Mouse (Mus musculus): ENCODE data around the gene Myo10.
A peak's percentile ranks its signal among the peaks of the same experiment; 100 is the strongest.

Gene Myo10

GRCm38 (mm10) chr15:25728501-25728900 lies 106.2 kb downstream of the Myo10 start:
- DNase-seq: no peak

- no peak for DNase-seq
These were observed 108.7 kb downstream of the Myo10 start for GRCm38 (mm10) chr15:25731053-25731452.

- DNase-seq: peak in 1 of 2 experiments; percentile 73
These were observed 110.6 kb downstream of the Myo10 start for GRCm38 (mm10) chr15:25732758-25733428.

GRCm38 (mm10) chr15:25733739-25734430 lies 111.6 kb downstream of the Myo10 start:
- no peak for DNase-seq

- DNase-seq: no peak
These were observed 114.2 kb downstream of the Myo10 start for GRCm38 (mm10) chr15:25736531-25736930.

- DNase-seq: no peak
These were observed 117.9 kb downstream of the Myo10 start for GRCm38 (mm10) chr15:25740271-25740670.

- no peak for DNase-seq
These were observed 119.9 kb downstream of the Myo10 start for GRCm38 (mm10) chr15:25742196-25742595.

- no peak for DNase-seq
These were observed 129.2 kb downstream of the Myo10 start for GRCm38 (mm10) chr15:25751510-25751909.

- DNase-seq: no peak
These were observed 130.3 kb downstream of the Myo10 start for GRCm38 (mm10) chr15:25752597-25752996.

GRCm38 (mm10) chr15:25753003-25753402 lies 130.7 kb downstream of the Myo10 start:
- no peak for DNase-seq

GRCm38 (mm10) chr15:25753878-25754277 lies 131.6 kb downstream of the Myo10 start:
- no peak for DNase-seq

GRCm38 (mm10) chr15:25754342-25754951 lies 132.1 kb downstream of the Myo10 start:
- DNase-seq: no peak

GRCm38 (mm10) chr15:25755536-25755935 lies 133.2 kb downstream of the Myo10 start:
- no peak for DNase-seq

- peak; percentile 34 to 37 for DNase-seq
These were observed 133.7 kb downstream of the Myo10 start for GRCm38 (mm10) chr15:25756072-25756471.

GRCm38 (mm10) chr15:25758037-25758436 lies 135.7 kb downstream of the Myo10 start:
- no peak for DNase-seq

GRCm38 (mm10) chr15:25758500-25759086 lies 136.3 kb downstream of the Myo10 start:
- peak; percentile 74 to 76 for DNase-seq

GRCm38 (mm10) chr15:25760304-25760703 lies 138.0 kb downstream of the Myo10 start:
- DNase-seq: no peak

- DNase-seq: no peak
These were observed 138.7 kb downstream of the Myo10 start for GRCm38 (mm10) chr15:25761049-25761448.

GRCm38 (mm10) chr15:25761800-25762211 lies 139.5 kb downstream of the Myo10 start:
- no peak for DNase-seq

GRCm38 (mm10) chr15:25762306-25762705 lies 140.0 kb downstream of the Myo10 start:
- DNase-seq: no peak

- DNase-seq: no peak
These were observed 140.8 kb downstream of the Myo10 start for GRCm38 (mm10) chr15:25763106-25763505.

GRCm38 (mm10) chr15:25764653-25765352 lies 142.5 kb downstream of the Myo10 start:
- DNase-seq: no peak

- DNase-seq: no peak
These were observed 145.5 kb downstream of the Myo10 start for GRCm38 (mm10) chr15:25767777-25768176.

Data from kidney, postnatal 36 days (tissue).